Mouse (Mus musculus): Measurements from ENCODE around the gene Dhx33.

GRCm38 (mm10) chr11:70969271-70969794 lies 34.9 kb downstream of the Dhx33 start:
- TF ChIP-seq CEBPB (IDR thresholded peaks at IDR 0.05; ENCODE audit: insufficient read depth, poor library complexity, severe bottlenecking) (no peak), POLR2A (IDR thresholded peaks at IDR 0.05; ENCODE audit: insufficient read length, low read depth) (no peak), E2F4 (IDR thresholded peaks at IDR 0.05; ENCODE audit: insufficient read depth) (no peak), MYOD1 (IDR thresholded peaks at IDR 0.05; ENCODE audit: control insufficient read depth in 1 of 3, insufficient read length in 2 of 3, low read depth in 2 of 3) (no peak), TCF12 (IDR thresholded peaks at IDR 0.05; ENCODE audit: insufficient read depth, poor library complexity, severe bottlenecking) (no peak)
